Mouse (Mus musculus): ENCODE results near the gene Sirt5. TPM values are rescaled to one million over a fixed set of nuclear protein-coding genes. Genes with fewer than 3 reads are reported as not detected.

Gene Sirt5
- total and polyA plus RNA-seq, 2 experiments from 2014 or later: 25.4 to 26.7 TPM

DNA sequence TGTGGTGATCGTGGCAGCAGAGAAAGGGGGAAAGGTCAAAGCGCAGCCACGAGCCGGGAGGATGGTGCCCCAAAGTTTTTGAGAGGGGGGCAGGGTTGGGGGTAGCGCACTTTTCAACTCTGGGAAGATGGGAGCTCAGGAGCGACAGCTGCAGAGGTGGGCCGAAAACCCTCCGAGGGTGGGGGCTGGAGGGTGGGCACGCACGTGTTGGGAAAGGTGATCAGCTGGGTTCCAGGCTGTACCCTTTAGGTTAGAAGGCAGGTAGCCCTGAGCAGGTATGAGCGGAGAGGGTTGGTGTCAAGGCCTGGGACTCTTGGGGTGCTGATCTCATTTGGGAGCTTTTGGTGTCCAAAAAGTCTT is 509 bp downstream of the Sirt5 start:
- peak; percentile 48 for ATAC-seq (ENCODE audit: low FRiP score)
- peak overlapping the region; percentile 44 for H3K4me3 ChIP-seq (ENCODE audit: low read depth, low read length)
- H3K27me3 ChIP-seq (ENCODE audit: insufficient read depth, low read length): no peaks in the 10 kb centered on the region
- H3K36me3 ChIP-seq (ENCODE audit: insufficient read depth, low read length): peaks cover 3% of the 10 kb centered on the region; the same call in 1 of the 2 replicates
- no peak for DNase-seq (ENCODE audit: low spot score)
- H3K9me3 ChIP-seq (ENCODE audit: low read length): no peaks in the 10 kb centered on the region
- no peak for TF ChIP-seq CTCF (IDR thresholded peaks at IDR 0.05)
- H3K4me1 ChIP-seq (ENCODE audit: insufficient read depth, low read length): no peaks in the 10 kb centered on the region
- WGBS: 9% methylated on average over 11 of the region's 11 CpGs
- H3K27ac ChIP-seq (ENCODE audit: low read depth, low read length): peak overlapping the region; percentile 58
- H3K9ac ChIP-seq (replicated peaks; ENCODE audit: low read length, poor library complexity, severe bottlenecking): peak overlapping the region; percentile 70
- peak overlapping the region; percentile 65 for H3K4me2 ChIP-seq (ENCODE audit: low read depth, low read length, poor library complexity, severe bottlenecking)

DNA sequence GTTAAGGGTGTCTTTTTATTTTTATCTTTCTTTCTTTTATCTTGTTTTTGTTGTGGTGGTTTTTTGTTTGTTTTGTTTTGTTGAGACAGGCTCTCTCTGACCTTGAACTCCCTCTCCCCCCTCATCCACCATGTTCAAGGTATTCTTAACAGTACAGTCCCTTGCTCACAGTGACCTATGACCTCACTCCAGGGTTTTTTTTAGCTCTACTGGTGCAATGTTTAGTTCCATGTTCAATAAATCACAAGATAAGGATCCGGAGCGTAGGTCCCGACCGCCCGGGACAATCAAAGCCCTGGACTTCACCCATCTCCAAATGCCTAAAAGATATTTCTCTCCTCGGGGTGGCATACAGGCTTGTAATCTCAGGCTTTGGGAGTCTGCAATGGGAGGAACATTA is 4.8 kb downstream of the Sirt5 start:
- Histone ChIP-seq H3K9ac (replicated peaks; ENCODE audit: low read length, poor library complexity, severe bottlenecking) (no peak overlapping the region), H3K4me1 (ENCODE audit: insufficient read depth, low read length) (no peaks in the 10 kb centered on the region), H3K4me2 (ENCODE audit: low read depth, low read length, poor library complexity, severe bottlenecking) (no peak overlapping the region), H3K9me3 (ENCODE audit: low read length) (no peaks in the 10 kb centered on the region), H3K27me3 (ENCODE audit: insufficient read depth, low read length) (no peaks in the 10 kb centered on the region), H3K36me3 (ENCODE audit: insufficient read depth, low read length) (peaks cover 15% of the 10 kb centered on the region), H3K4me3 (ENCODE audit: low read depth, low read length) (no peak overlapping the region), H3K27ac (ENCODE audit: low read depth, low read length) (no peak overlapping the region)
- WGBS: 97% methylated on average over 6 of the region's 6 CpGs
- TF ChIP-seq CTCF (IDR thresholded peaks at IDR 0.05): no peak
- ATAC-seq (ENCODE audit: low FRiP score): no peak
- no peak for DNase-seq (ENCODE audit: low spot score)

DNA sequence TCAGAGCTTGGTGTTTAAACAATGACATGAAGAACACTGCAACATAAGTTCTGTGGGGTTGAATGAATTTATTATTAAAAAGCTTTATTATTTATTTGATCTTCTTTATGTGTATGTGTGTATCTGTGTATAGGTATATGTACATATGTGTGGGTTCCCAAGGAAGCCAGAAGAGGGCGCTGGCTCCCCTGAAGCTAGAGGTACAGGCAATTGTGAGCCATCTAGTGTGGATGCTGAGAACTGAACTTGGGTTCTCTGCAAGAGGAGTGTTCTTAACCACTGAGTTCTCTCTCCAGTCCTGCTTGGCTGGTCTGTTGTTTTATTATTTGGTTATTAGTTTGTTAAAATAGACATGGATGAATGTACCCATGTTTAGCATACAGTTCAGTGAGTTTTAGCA is 7.6 kb downstream of the Sirt5 start:
- Histone ChIP-seq H3K27me3 (ENCODE audit: insufficient read depth, low read length) (no peaks in the 10 kb centered on the region), H3K36me3 (ENCODE audit: insufficient read depth, low read length) (peaks cover 25% of the 10 kb centered on the region), H3K4me1 (ENCODE audit: insufficient read depth, low read length) (no peaks in the 10 kb centered on the region), H3K9ac (replicated peaks; ENCODE audit: low read length, poor library complexity, severe bottlenecking) (no peak overlapping the region), H3K27ac (ENCODE audit: low read depth, low read length) (no peak overlapping the region), H3K4me3 (ENCODE audit: low read depth, low read length) (no peak overlapping the region), H3K4me2 (ENCODE audit: low read depth, low read length, poor library complexity, severe bottlenecking) (no peak overlapping the region), H3K9me3 (ENCODE audit: low read length) (no peaks in the 10 kb centered on the region)
- ATAC-seq (ENCODE audit: low FRiP score) (no peak), DNase-seq (ENCODE audit: low spot score) (no peak)
- TF ChIP-seq CTCF (IDR thresholded peaks at IDR 0.05): peak; percentile 49
- WGBS: 92% methylated on average over 1 of the region's 1 CpGs

DNA sequence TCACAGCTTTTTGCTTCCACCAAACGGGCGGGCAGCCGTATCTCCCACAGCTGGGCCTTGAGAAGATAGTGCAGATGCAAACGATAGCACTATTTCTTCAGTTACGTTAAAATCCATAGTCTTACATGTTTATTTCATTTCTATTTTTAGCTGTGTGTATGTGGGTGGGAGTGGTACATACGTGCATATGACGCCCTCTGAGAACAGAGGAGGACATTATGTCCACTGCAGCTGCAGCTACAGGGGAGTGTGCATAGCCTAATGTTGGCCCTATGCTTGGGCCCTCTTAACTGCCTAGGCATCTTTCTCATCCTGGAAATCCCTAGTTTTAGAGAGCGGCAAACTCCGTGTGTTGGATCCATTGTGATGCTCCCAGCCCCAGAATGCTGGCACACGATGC is 8.9 kb downstream of the Sirt5 start:
- DNase-seq (ENCODE audit: low spot score) (no peak), ATAC-seq (ENCODE audit: low FRiP score) (no peak)
- no peak for TF ChIP-seq CTCF (IDR thresholded peaks at IDR 0.05)
- Histone ChIP-seq H3K27me3 (ENCODE audit: insufficient read depth, low read length) (no peaks in the 10 kb centered on the region), H3K9ac (replicated peaks; ENCODE audit: low read length, poor library complexity, severe bottlenecking) (no peak overlapping the region), H3K4me2 (ENCODE audit: low read depth, low read length, poor library complexity, severe bottlenecking) (no peak overlapping the region), H3K27ac (ENCODE audit: low read depth, low read length) (no peak overlapping the region), H3K4me3 (ENCODE audit: low read depth, low read length) (no peak overlapping the region), H3K4me1 (ENCODE audit: insufficient read depth, low read length) (no peaks in the 10 kb centered on the region), H3K36me3 (ENCODE audit: insufficient read depth, low read length) (peaks cover 25% of the 10 kb centered on the region), H3K9me3 (ENCODE audit: low read length) (no peaks in the 10 kb centered on the region)
- WGBS: 90% methylated on average over 10 of the region's 10 CpGs

DNA sequence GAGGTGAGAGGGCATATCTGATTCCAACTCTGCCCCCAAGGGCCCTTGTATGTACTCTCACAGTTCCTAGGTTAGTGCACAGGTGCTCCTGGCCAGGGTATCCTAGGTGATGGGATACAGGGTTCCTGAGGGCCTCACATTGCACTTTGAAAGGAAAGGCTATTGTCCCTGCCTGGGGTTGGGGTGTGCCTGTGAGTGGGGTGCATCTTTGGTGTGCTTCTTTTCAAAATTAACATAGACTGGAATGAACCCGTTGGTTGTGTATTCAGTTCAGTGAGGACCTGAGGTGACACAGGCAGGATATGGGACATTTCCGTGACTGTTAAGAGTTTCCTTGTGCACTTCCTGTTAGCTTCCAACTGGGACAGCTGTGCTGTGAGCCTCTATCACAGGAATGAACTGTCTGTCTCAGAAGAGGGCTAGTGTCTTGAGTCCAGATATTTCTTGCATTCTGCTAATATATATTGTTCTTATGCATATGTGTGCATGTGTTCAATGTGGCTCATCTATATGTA is 9.7 kb downstream of the Sirt5 start:
- H3K9ac ChIP-seq (replicated peaks; ENCODE audit: low read length, poor library complexity, severe bottlenecking): no peak overlapping the region
- no peak for DNase-seq (ENCODE audit: low spot score)
- H3K4me1 ChIP-seq (ENCODE audit: insufficient read depth, low read length): no peaks in the 10 kb centered on the region
- no peaks in the 10 kb centered on the region for H3K9me3 ChIP-seq (ENCODE audit: low read length)
- H3K27ac ChIP-seq (ENCODE audit: low read depth, low read length): no peak overlapping the region
- no peaks in the 10 kb centered on the region for H3K27me3 ChIP-seq (ENCODE audit: insufficient read depth, low read length)
- TF ChIP-seq CTCF (IDR thresholded peaks at IDR 0.05): no peak
- no peak overlapping the region for H3K4me2 ChIP-seq (ENCODE audit: low read depth, low read length, poor library complexity, severe bottlenecking)
- no peak overlapping the region for H3K4me3 ChIP-seq (ENCODE audit: low read depth, low read length)
- 71% methylated on average over 2 of the region's 2 CpGs for WGBS
- ATAC-seq (ENCODE audit: low FRiP score): no peak
- H3K36me3 ChIP-seq (ENCODE audit: insufficient read depth, low read length): peaks cover 25% of the 10 kb centered on the region

DNA sequence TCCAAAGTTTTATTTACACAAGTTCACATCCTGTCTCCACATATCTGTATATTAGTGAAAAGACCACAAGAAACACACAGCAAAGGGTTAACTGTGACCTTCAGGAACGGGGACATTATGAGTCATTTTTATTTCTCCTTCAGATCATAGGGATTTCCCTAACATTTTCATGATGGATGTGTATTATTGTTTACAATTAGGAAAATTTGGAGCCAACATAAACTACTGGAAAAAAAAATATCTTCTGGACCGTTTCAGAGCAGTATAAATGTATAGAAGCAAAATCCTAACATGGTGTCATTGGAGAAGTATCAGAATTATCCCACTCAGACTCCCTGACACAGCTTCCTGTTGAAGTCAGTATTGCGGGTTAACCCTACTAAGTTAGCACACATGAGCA is 14.7 kb downstream of the Sirt5 start:
- Histone ChIP-seq H3K27ac (ENCODE audit: low read depth, low read length) (no peak overlapping the region), H3K4me2 (ENCODE audit: low read depth, low read length, poor library complexity, severe bottlenecking) (no peak overlapping the region), H3K9me3 (ENCODE audit: low read length) (no peaks in the 10 kb centered on the region), H3K4me3 (ENCODE audit: low read depth, low read length) (no peak overlapping the region), H3K4me1 (ENCODE audit: insufficient read depth, low read length) (no peaks in the 10 kb centered on the region), H3K36me3 (ENCODE audit: insufficient read depth, low read length) (peaks cover 10% of the 10 kb centered on the region; the same call in 1 of the 2 replicates), H3K27me3 (ENCODE audit: insufficient read depth, low read length) (no peaks in the 10 kb centered on the region), H3K9ac (replicated peaks; ENCODE audit: low read length, poor library complexity, severe bottlenecking) (no peak overlapping the region)
- ATAC-seq (ENCODE audit: low FRiP score) (no peak), DNase-seq (ENCODE audit: low spot score) (no peak)
- WGBS: 86% methylated on average over 3 of the region's 3 CpGs
- no peak for TF ChIP-seq CTCF (IDR thresholded peaks at IDR 0.05)
